Mouse (Mus musculus): ENCODE measurements around the gene Ecm2. TPM values are rescaled to one million over a fixed set of nuclear protein-coding genes. Genes with fewer than 3 reads are reported as not detected.
A peak's percentile ranks its signal among the peaks of the same experiment; 100 is the strongest.

Gene Ecm2
- polyA plus RNA-seq, 1 experiment = 1.7 TPM

- Histone ChIP-seq H3K4me1 (ENCODE audit: control insufficient read depth, insufficient read depth, low read length) (peaks cover 14% of the 10 kb centered on the region), H3K27ac (ENCODE audit: insufficient read depth, low read length) (peak overlapping the region; percentile 84), H3K4me3 (ENCODE audit: insufficient read depth, low read length) (no peak overlapping the region)
- TF ChIP-seq POLR2A (IDR thresholded peaks at IDR 0.05; ENCODE audit: low read depth, low read length) (no peak), CTCF (IDR thresholded peaks at IDR 0.05; ENCODE audit: borderline replicate concordance, insufficient read depth, low read length) (no peak)
Measured at GRCm38 (mm10) chr13:49546517-49546916, 41.9 kb downstream of the Ecm2 start.

DNA sequence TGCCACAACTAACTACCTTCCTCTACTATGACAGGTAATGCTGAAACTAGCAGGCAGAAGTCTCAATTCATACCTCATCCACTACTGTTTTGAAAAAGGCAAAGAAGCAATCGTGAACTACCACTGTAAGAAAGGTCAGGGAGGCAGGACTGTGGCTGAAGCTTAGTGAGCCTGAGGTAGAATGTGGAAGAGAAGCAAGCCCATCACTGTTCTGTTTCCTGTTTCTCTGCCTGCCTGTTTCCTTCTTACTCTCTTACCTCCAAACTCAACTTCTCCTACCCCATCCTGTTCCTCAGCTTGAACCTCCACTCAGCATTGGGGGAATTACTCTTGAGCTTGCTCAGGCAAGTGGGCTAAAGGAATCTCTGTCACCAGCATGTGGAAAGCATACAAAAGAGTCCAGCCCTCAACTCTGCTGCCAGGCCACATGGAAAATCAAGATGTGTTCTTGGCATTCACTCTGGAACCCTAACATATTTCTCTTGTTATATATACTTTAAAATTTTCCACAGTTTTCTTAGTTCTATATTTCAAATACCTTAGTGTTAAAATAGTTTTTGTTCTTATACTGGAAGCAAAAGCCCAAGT is 43.0 kb downstream of the Ecm2 start:
- TF ChIP-seq CTCF (IDR thresholded peaks at IDR 0.05; ENCODE audit: borderline replicate concordance, insufficient read depth, low read length) (no peak), POLR2A (IDR thresholded peaks at IDR 0.05; ENCODE audit: low read depth, low read length) (peak; percentile 27; the same call in 1 of the 2 replicates)
- Histone ChIP-seq H3K27ac (ENCODE audit: insufficient read depth, low read length) (peak overlapping the region; percentile 84), H3K4me1 (ENCODE audit: control insufficient read depth, insufficient read depth, low read length) (peaks cover 14% of the 10 kb centered on the region), H3K4me3 (ENCODE audit: insufficient read depth, low read length) (no peak overlapping the region)

DNA sequence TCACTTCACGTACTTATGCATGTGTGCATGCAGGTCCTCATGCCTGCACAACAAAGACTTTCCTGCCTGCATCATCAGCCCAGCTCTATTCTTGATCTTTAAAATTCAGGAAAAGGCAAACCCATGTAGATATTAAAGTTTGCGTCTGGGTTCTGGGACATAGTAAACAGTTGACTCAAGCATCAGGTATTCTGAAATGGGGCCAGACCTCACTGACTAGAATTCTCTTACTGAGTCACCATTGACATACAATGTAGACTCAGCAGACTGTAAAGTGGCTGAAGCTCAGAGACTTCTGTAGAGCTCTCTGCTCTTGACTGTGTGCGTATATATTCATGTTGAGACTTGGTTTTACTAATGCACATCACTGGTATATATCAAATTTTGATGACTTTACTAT is 45.0 kb downstream of the Ecm2 start:
- Histone ChIP-seq H3K27ac (ENCODE audit: insufficient read depth, low read length) (peak overlapping the region; percentile 84), H3K4me3 (ENCODE audit: insufficient read depth, low read length) (no peak overlapping the region)
- TF ChIP-seq POLR2A (IDR thresholded peaks at IDR 0.05; ENCODE audit: low read depth, low read length) (no peak), CTCF (IDR thresholded peaks at IDR 0.05; ENCODE audit: borderline replicate concordance, insufficient read depth, low read length) (no peak)

GRCm38 (mm10) chr13:49554519-49554918 is 49.9 kb downstream of the Ecm2 start:
- TF ChIP-seq CTCF (IDR thresholded peaks at IDR 0.05; ENCODE audit: borderline replicate concordance, insufficient read depth, low read length) = no peak
- TF ChIP-seq POLR2A (IDR thresholded peaks at IDR 0.05; ENCODE audit: low read depth, low read length) = no peak
- H3K27ac ChIP-seq (ENCODE audit: insufficient read depth, low read length) = no peak overlapping the region

More for the DNA sequence above, 45.0 kb downstream of the Ecm2 start:
- H3K4me1 ChIP-seq (ENCODE audit: control insufficient read depth, insufficient read depth, low read length) = peaks cover 7% of the 10 kb centered on the region

GRCm38 (mm10) chr13:49556203-49556602 is 51.6 kb downstream of the Ecm2 start:
- no peak overlapping the region for H3K27ac ChIP-seq (ENCODE audit: insufficient read depth, low read length)
- no peaks in the 10 kb centered on the region; the same call in 1 of the 2 replicates for H3K4me1 ChIP-seq (ENCODE audit: control insufficient read depth, insufficient read depth, low read length)
- no peak for TF ChIP-seq POLR2A (IDR thresholded peaks at IDR 0.05; ENCODE audit: low read depth, low read length)
- no peak for TF ChIP-seq CTCF (IDR thresholded peaks at IDR 0.05; ENCODE audit: borderline replicate concordance, insufficient read depth, low read length)
- H3K4me3 ChIP-seq (ENCODE audit: insufficient read depth, low read length) = no peak overlapping the region

More at GRCm38 (mm10) chr13:49554519-49554918, 49.9 kb downstream of the Ecm2 start:
- Histone ChIP-seq H3K4me3 (ENCODE audit: insufficient read depth, low read length) (no peak overlapping the region), H3K4me1 (ENCODE audit: control insufficient read depth, insufficient read depth, low read length) (peaks cover under 1% of the 10 kb centered on the region)

DNA sequence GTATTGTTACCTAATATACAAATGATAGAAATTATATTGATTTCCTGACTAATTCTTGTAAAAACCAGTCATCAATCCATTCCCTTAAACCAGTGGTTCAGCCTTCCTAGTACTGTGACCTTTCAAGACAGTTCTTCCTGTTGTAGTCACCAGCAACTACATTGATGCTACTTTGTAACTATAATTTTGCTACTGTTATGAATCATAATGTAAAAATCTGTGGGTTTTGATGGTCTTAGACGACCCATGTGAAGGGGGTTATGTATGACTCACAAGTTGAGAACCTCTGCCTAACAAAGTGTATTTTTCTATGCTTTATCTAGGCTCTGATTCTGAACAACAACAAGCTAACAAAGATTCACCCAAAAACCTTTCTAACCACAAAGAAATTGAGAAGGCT is 52.3 kb downstream of the Ecm2 start:
- Histone ChIP-seq H3K4me1 (ENCODE audit: control insufficient read depth, insufficient read depth, low read length) (no peaks in the 10 kb centered on the region), H3K27ac (ENCODE audit: insufficient read depth, low read length) (peak overlapping the region; percentile 10; the same call in 1 of the 2 replicates), H3K4me3 (ENCODE audit: insufficient read depth, low read length) (no peak overlapping the region)
- TF ChIP-seq POLR2A (IDR thresholded peaks at IDR 0.05; ENCODE audit: low read depth, low read length) (no peak), CTCF (IDR thresholded peaks at IDR 0.05; ENCODE audit: borderline replicate concordance, insufficient read depth, low read length) (no peak)

- Histone ChIP-seq H3K4me1 (ENCODE audit: control insufficient read depth, insufficient read depth, low read length) (no peaks in the 10 kb centered on the region), H3K27ac (ENCODE audit: insufficient read depth, low read length) (no peak overlapping the region), H3K4me3 (ENCODE audit: insufficient read depth, low read length) (no peak overlapping the region)
- TF ChIP-seq POLR2A (IDR thresholded peaks at IDR 0.05; ENCODE audit: low read depth, low read length) (no peak), CTCF (IDR thresholded peaks at IDR 0.05; ENCODE audit: borderline replicate concordance, insufficient read depth, low read length) (peak; percentile 60; the same call in 1 of the 2 replicates)
Measured at GRCm38 (mm10) chr13:49559185-49559584, 54.6 kb downstream of the Ecm2 start.

GRCm38 (mm10) chr13:49560886-49561285 is 56.3 kb downstream of the Ecm2 start:
- TF ChIP-seq CTCF (IDR thresholded peaks at IDR 0.05; ENCODE audit: borderline replicate concordance, insufficient read depth, low read length) = no peak
- TF ChIP-seq POLR2A (IDR thresholded peaks at IDR 0.05; ENCODE audit: low read depth, low read length) = no peak
- Histone ChIP-seq H3K4me3 (ENCODE audit: insufficient read depth, low read length) (no peak overlapping the region), H3K27ac (ENCODE audit: insufficient read depth, low read length) (no peak overlapping the region), H3K4me1 (ENCODE audit: control insufficient read depth, insufficient read depth, low read length) (no peaks in the 10 kb centered on the region)

DNA sequence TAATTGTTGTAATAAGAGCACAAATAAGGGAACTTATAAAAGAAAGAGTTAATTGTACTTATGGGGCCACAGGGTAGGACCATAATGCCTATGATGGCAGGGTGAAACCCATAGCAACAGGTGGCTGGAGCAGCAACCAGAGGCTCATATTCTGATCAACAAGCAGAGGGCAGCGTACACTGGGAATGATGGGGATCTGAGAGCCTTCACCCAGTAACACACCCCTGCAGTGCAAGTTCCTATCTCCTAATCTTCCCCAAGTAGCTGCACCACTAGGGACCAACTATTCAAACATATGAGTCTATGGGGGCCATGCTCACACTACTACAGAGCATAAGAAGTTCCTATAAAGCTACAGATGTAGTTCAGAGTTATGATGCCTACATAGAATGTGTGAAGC is 59.7 kb downstream of the Ecm2 start:
- no peak overlapping the region for H3K4me3 ChIP-seq (ENCODE audit: insufficient read depth, low read length)
- H3K4me1 ChIP-seq (ENCODE audit: control insufficient read depth, insufficient read depth, low read length) = no peaks in the 10 kb centered on the region
- H3K27ac ChIP-seq (ENCODE audit: insufficient read depth, low read length) = no peak overlapping the region
- no peak for TF ChIP-seq POLR2A (IDR thresholded peaks at IDR 0.05; ENCODE audit: low read depth, low read length)
- no peak for TF ChIP-seq CTCF (IDR thresholded peaks at IDR 0.05; ENCODE audit: borderline replicate concordance, insufficient read depth, low read length)

- Histone ChIP-seq H3K4me1 (ENCODE audit: control insufficient read depth, insufficient read depth, low read length) (no peaks in the 10 kb centered on the region), H3K4me3 (ENCODE audit: insufficient read depth, low read length) (no peak overlapping the region), H3K27ac (ENCODE audit: insufficient read depth, low read length) (no peak overlapping the region)
- TF ChIP-seq CTCF (IDR thresholded peaks at IDR 0.05; ENCODE audit: borderline replicate concordance, insufficient read depth, low read length) = no peak
- TF ChIP-seq POLR2A (IDR thresholded peaks at IDR 0.05; ENCODE audit: low read depth, low read length) = no peak
Measured at GRCm38 (mm10) chr13:49570371-49570770, 65.8 kb downstream of the Ecm2 start.

Measured in embryonic fibroblast, embryonic 13.5 days (primary cell).